Mouse (Mus musculus) liver, embryonic 16.5 days (tissue): Measurements from ENCODE around the gene Olfr201. TPM values are rescaled to one million over a fixed set of nuclear protein-coding genes. Genes with fewer than 3 reads are reported as not detected.
"Not testable (repeated sequence)": the region's sequence is repeated elsewhere in the genome, so short reads cannot be mapped to it uniquely, and the experiment has no call there.

Experiments
- ATAC-seq: fragments of 200-750 bp; cut with Nextera tagmentation; 2 replicates; pipeline ENCODE4 v1.8.0; 2017; ENCODE audit warnings: low read depth, mild to moderate bottlenecking, moderate number of reproducible peaks, moderate library complexity
- H3K27ac ChIP-seq: fragments of 300-500 bp; sonication (generic); 2 replicates; pipeline ENCODE4 v1.5.1; 2014; ENCODE audit warnings: mild to moderate bottlenecking, low read length
- H3K27me3 ChIP-seq: fragments of 300-500 bp; sonication (generic); 2 replicates; pipeline ENCODE4 v1.6.1; 2014; ENCODE audit warnings: low read depth, low read length, mixed read lengths; ENCODE audit not compliant: control insufficient read depth, insufficient read depth
- H3K36me3 ChIP-seq: fragments of 300-500 bp; sonication (generic); 2 replicates; pipeline ENCODE4 v1.6.1; 2014; ENCODE audit warnings: mild to moderate bottlenecking; ENCODE audit not compliant: control insufficient read depth, insufficient read depth
- H3K4me1 ChIP-seq: fragments of 300-500 bp; sonication (generic); 2 replicates; pipeline ENCODE4 v1.6.1; 2014; ENCODE audit warnings: low read depth, low read length, mixed read lengths; ENCODE audit not compliant: control insufficient read depth
- H3K4me2 ChIP-seq: fragments of 300-500 bp; sonication (generic); 2 replicates; pipeline ENCODE4 v1.6.1; 2014; ENCODE audit warnings: low read depth, low read length, mixed read lengths
- H3K4me3 ChIP-seq: fragments of 300-500 bp; sonication (generic); 2 replicates; pipeline ENCODE4 v1.5.1; 2014; ENCODE audit warnings: low read depth, mild to moderate bottlenecking, low read length
- H3K9ac ChIP-seq: fragments of 300-500 bp; sonication (generic); 2 replicates; pipeline ENCODE4 v1.6.1; 2014; ENCODE audit warnings: low read depth, low read length
- H3K9me3 ChIP-seq: fragments of 300-500 bp; sonication (generic); replicated peaks from 2 replicates; pipeline ENCODE4 v1.6.1; 2016; ENCODE audit warnings: low read length; ENCODE audit not compliant: control insufficient read depth
- WGBS: fragments of 180-500 bp; shearing (Covaris S2); extraction: QIAGEN DNeasy Blood & Tissue Kit; methylation state at CpG from one replicate; pipeline ENCODE4 v1.1.7; 2014; ENCODE audit not compliant: insufficient replicate concordance; 5-methylcytosine and 5-hydroxymethylcytosine counted together
- polyA plus RNA-seq: library from polyadenylated mRNA; unstranded; fragments of >200 nt; fragmentation: Nextera tagmentation; extraction: Ambion mirVana; gene quantifications from 2 replicates; pipeline ENCODE4 v1.2.1, GENCODE M21; 2015

The Olfr201 gene
- polyA plus RNA-seq, 1 experiment from 2014 or later = 0.06 TPM

- not testable (repeated sequence) for ATAC-seq, H3K27me3 ChIP-seq, H3K9ac ChIP-seq, H3K9me3 ChIP-seq, H3K27ac ChIP-seq, H3K4me2 ChIP-seq, H3K4me1 ChIP-seq, H3K36me3 ChIP-seq, H3K4me3 ChIP-seq
- 41% methylated on average over 1 of the region's 1 CpGs for WGBS
Observed at GRCm38 (mm10) chr16:59219667-59220066, 52.8 kb downstream of the Olfr201 start, which contains the start of gene Olfr199. Gene Olfr199 (minus strand): TSS chr16:59219767.

GRCm38 (mm10) chr16:59217861-59218260, 54.6 kb downstream of the Olfr201 start:
- not testable (repeated sequence) for H3K9me3 ChIP-seq, H3K27me3 ChIP-seq, H3K9ac ChIP-seq, ATAC-seq, H3K4me3 ChIP-seq, H3K36me3 ChIP-seq, H3K4me1 ChIP-seq, H3K27ac ChIP-seq, H3K4me2 ChIP-seq
- WGBS = 39% methylated on average over 3 of the region's 3 CpGs

Other genes with a start within 250 kb of the Olfr201 start
- not detected in 2 replicates for gene Olfr186, start 242.3 kb downstream of the Olfr201 start, polyA plus RNA-seq
- not detected in 2 replicates for gene Olfr187, start 232.9 kb downstream of the Olfr201 start, polyA plus RNA-seq
- not detected in 2 replicates for gene Olfr190, start 194.6 kb downstream of the Olfr201 start, polyA plus RNA-seq
- gene Olfr191, start 182.8 kb downstream of the Olfr201 start, polyA plus RNA-seq = not detected in 2 replicates
- not detected in 2 replicates for gene Olfr193, start 160.8 kb downstream of the Olfr201 start, polyA plus RNA-seq
- not detected in 2 replicates for gene Olfr194, start 151.6 kb downstream of the Olfr201 start, polyA plus RNA-seq
- not detected in 2 replicates for gene Olfr195, start 125.6 kb downstream of the Olfr201 start, polyA plus RNA-seq
- not detected in 2 replicates for gene Olfr196, start 102.2 kb downstream of the Olfr201 start, polyA plus RNA-seq
- gene Olfr198, start 69.1 kb downstream of the Olfr201 start, polyA plus RNA-seq = not detected in 2 replicates
- gene Olfr199, start 52.9 kb downstream of the Olfr201 start, polyA plus RNA-seq = not detected in 2 replicates
- not detected in 2 replicates for gene Olfr202, start 14.2 kb upstream of the Olfr201 start, polyA plus RNA-seq
- not detected in 2 replicates for gene Olfr203, start 26.2 kb upstream of the Olfr201 start, polyA plus RNA-seq
- gene Olfr204, start 45.6 kb upstream of the Olfr201 start, polyA plus RNA-seq = not detected in 2 replicates
- gene Olfr205, start 58.5 kb upstream of the Olfr201 start, polyA plus RNA-seq = not detected in 2 replicates
- not detected in 2 replicates for gene Olfr206, start 76.6 kb upstream of the Olfr201 start, polyA plus RNA-seq
- not detected in 2 replicates for gene Olfr209, start 91.4 kb upstream of the Olfr201 start, polyA plus RNA-seq
- not detected in 2 replicates for gene Gabrr3, start 134.7 kb upstream of the Olfr201 start, polyA plus RNA-seq
- 10.5 and 12.0 TPM in 2 replicates for gene Riox2, start 199.1 kb upstream of the Olfr201 start, polyA plus RNA-seq